Mouse (Mus musculus): ENCODE data around the gene Dusp21. TPM values are rescaled to one million over a fixed set of nuclear protein-coding genes. Genes with fewer than 3 reads are reported as not detected.

The Dusp21 gene
- total RNA-seq (2021), result not detected
- long read RNA-seq, experiment 1, result 0 reads
- long read RNA-seq, experiment 2, result 0 reads

DNA sequence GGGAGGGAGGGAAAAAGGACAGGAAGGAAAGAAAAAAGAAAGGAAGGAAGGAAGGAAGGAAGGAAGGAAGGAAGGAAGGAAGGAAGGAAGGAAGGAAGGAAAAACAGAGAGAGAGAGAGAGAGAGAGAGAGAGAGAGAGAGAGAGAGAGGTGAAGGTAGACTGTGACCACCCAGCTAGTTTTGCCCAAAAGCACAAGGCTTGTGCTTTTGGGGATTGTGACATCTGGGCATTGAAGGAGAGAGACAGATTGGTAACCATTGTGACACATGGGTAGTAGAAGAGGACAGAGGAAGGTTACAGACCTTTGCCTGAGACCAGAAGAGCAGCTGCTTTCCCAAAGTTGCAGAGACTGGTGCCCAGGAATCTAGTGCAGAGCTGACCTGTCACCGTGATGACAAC, at the start of gene Dusp21:
Gene Dusp21, plus strand, starts transcription at position 301 of the 400 bp plus-strand sequence.
- intact Hi-C loops (cut with DNase I; ENCODE audit: low total_unique reads), result no loop called here
- no peak for DNase-seq

GRCm38 (mm10) chrX:18160734-18161442, 15.2 kb downstream of the Dusp21 start:
- no peak for DNase-seq
- intact Hi-C loops (cut with DNase I; ENCODE audit: low total_unique reads), result loop anchor here (10.0 kb wide), 1 partner anchor 94 kb away; no protein-coding TSS in a partner anchor

- no peak for DNase-seq
- intact Hi-C loops (cut with DNase I; ENCODE audit: low total_unique reads), result loop anchor here (10.0 kb wide), 1 partner anchor 93 kb away; no protein-coding TSS in a partner anchor
Observed at GRCm38 (mm10) chrX:18161796-18162191, 16.1 kb downstream of the Dusp21 start.

DNA sequence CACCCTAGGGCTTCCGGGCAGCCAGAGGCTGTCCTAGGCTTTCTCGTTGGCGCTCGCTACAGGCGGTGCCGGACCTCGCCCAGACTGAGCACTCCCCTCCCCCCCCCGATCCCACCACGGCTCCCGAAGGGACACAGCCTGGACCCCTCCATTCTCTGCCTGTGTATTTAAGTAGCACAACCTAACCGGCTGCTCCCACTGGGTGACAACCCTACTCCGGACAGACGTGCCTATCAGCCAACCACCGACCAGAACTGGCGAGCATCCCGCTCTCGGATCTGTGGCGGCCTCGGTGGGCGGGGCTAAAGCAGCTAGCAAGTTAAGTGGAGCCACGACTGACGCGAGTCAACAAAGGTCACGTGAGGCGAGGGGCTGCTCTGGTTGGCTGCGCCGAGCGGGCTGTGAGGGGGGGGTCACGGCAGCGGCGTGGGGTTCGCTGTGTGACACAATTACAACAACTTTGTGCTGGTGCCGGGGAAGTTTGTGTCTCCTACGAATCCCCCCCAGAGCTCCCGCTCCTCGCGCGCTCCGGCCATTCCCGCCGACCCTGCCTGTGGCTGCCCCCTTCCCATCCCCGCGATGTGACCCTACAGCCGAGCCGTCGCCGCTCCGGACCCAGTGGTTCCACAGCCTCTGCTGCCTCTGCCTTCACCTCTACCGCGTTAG, 16.7 kb downstream of the Dusp21 start, which contains the start of gene Kdm6a:
Gene Kdm6a, plus strand, starts transcription at position 384 of the 666 bp plus-strand sequence.
- intact Hi-C loops (cut with DNase I; ENCODE audit: low total_unique reads), result loop anchor here (10.0 kb wide), 1 partner anchor 92 kb away; no protein-coding TSS in a partner anchor
- peak; percentile 100 for DNase-seq

GRCm38 (mm10) chrX:18162861-18163731, 17.4 kb downstream of the Dusp21 start:
- intact Hi-C loops (cut with DNase I; ENCODE audit: low total_unique reads), result loop anchor here (10.0 kb wide), 1 partner anchor 92 kb away; no protein-coding TSS in a partner anchor
- DNase-seq, result peak; percentile 75

DNA sequence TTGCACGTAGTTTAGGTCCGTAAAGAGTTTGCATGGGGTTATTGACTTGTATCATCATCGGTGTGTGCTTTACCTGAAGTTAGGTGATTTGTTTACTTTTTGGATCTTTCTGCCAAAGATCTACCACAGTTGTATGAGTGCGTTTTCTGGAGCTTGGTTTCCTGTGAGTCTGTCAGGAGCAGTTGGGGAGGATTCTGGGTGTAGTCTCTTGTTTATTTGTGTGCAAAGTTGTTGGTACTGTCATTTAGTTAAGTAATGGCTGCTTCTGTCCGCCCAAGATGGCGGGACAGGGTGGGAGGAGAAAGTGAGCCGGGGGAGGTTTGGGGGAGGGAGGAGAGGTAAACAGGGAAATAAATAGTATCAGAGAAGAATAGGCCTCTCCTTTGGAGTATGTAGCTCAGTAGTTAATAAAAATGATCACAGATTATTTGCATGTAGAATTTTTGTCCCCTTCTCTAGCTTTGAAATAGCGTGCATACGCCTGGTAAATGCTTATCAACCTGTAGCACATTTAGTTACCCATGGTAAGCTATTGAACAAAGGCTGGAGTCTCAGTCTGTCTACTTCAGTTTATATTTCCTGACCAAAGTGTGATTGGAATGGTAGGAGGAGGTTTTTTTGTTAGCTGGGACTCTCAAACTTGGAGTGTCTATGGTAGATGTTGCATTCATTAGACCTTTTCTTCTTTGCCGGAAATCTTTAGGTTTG, 18.4 kb downstream of the Dusp21 start:
- DNase-seq, result peak; percentile 14
- intact Hi-C loops (cut with DNase I; ENCODE audit: low total_unique reads), result loop anchor here (10.0 kb wide), 1 partner anchor 91 kb away; no protein-coding TSS in a partner anchor

DNA sequence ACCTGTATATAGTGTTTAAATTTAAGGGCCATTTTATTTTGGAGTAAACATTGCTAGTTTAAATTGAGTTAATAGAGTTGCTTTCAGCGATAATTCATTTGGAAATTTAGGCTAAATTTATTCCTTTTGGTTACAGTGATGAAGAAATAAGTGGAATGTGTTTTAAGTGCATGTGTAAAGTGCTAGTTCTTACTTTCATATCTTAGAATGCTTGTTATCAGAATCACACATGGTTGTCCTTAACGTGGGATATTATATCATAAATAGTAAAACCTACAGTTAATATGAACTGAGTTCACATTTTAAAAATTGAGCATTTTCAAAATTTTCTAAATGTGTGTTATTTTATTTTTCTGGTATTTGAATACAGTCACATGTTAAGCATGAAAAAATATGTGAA, 19.5 kb downstream of the Dusp21 start:
- intact Hi-C loops (cut with DNase I; ENCODE audit: low total_unique reads), result loop anchor here (10.0 kb wide), 1 partner anchor 90 kb away; no protein-coding TSS in a partner anchor

GRCm38 (mm10) chrX:18166961-18167360, 21.3 kb downstream of the Dusp21 start:
- no peak for DNase-seq
- intact Hi-C loops (cut with DNase I; ENCODE audit: low total_unique reads), result loop anchor here (10.0 kb wide), 1 partner anchor 88 kb away; no protein-coding TSS in a partner anchor

More for the DNA sequence above, 19.5 kb downstream of the Dusp21 start:
- no peak for DNase-seq

DNA sequence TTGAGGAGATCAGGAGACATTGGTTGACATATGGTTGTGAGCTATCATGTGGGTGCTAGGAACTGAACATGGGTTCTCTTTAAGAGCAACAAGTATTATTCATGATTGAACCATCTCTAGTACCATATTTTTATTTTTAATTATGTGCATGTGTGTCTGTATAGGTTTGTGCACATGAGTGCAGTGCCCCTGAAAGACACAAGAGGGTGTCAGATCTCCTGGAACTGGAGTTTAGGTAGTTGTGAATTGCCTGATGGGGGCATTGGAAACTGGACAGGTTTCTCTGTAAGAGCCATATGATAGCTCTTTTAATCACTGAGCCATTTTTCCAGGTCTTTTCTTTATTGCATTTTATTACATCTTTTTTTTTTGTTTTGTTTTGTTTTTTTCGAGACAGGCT, 23.3 kb downstream of the Dusp21 start:
- intact Hi-C loops (cut with DNase I; ENCODE audit: low total_unique reads), result loop anchor here (10.0 kb wide), 1 partner anchor 86 kb away; no protein-coding TSS in a partner anchor
- DNase-seq, result no peak

DNA sequence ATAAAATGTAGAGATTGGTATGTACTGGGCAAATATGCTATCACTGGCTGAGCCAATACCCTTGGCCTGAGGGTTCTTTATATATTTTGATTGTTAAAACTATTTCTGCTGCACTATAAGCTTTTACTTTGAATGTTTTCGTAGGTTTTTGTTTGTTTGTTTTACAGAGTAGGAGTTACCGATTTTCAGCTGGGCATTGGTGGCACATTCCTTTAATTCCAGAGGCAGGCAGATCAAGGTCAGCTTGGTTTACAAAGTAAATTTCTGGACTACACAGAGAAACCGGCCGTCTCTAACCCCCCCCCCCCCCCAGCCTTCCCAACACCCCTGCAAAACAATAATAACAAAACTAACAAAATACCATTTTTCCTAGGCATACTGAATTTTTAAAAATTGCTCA, 29.2 kb downstream of the Dusp21 start:
- intact Hi-C loops (cut with DNase I; ENCODE audit: low total_unique reads), result no loop called here
- no peak for DNase-seq

DNA sequence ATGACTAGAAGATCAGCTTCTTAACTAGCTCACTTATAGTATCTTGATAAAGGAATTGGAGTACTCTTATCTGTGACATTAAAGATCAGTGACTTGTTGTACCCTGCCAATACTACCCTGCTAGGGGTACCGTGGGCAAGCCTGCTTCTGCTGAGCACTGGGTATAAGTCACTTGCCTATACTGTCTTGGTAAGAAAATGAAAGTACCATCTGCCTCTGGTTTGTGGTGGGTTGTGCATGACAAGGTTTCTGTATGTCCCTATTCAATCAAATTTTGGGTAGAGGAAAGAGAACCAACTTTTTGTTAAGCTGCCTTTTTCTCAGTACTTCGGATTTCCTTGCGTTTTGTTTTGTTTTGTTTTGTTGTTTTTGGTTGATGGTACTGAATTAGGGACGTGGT, 32.1 kb downstream of the Dusp21 start:
- intact Hi-C loops (cut with DNase I; ENCODE audit: low total_unique reads), result no loop called here
- no peak for DNase-seq

- intact Hi-C loops (cut with DNase I; ENCODE audit: low total_unique reads), result no loop called here
- DNase-seq, result no peak
Observed at GRCm38 (mm10) chrX:18179492-18179891, 33.8 kb downstream of the Dusp21 start.

GRCm38 (mm10) chrX:18187203-18187602, 41.5 kb downstream of the Dusp21 start:
- intact Hi-C loops (cut with DNase I; ENCODE audit: low total_unique reads), result no loop called here
- DNase-seq, result no peak

DNA sequence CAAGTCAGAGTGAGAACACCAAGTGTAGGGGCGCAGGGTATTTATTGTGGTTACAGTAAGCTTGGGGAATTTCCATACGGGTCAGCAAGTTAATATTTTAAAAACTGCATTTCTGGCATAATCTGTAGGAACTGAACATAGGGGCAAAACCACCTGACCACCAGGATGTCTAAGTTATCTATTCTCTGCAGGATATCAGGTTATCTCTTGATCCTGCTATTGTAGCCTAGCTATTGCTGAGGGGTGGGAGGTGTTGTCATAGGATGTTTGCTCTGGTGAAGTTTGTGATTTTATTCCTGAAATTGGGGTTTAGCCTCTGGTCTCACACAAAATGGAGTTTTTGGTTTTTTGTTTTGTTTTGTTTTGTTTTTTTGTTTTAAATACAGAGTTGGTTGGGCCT, 42.6 kb downstream of the Dusp21 start:
- intact Hi-C loops (cut with DNase I; ENCODE audit: low total_unique reads), result no loop called here
- DNase-seq, result no peak

Other genes with a start within 250 kb of the Dusp21 start
- gene Kdm6a, start 16.7 kb downstream of the Dusp21 start, total RNA-seq (2021), result 10 to 100 TPM; 23.0 to 27.3 TPM

All from gastrocnemius, postnatal 14 days (tissue).